Mouse (Mus musculus): ENCODE measurements around the gene Pfn1.

DNA sequence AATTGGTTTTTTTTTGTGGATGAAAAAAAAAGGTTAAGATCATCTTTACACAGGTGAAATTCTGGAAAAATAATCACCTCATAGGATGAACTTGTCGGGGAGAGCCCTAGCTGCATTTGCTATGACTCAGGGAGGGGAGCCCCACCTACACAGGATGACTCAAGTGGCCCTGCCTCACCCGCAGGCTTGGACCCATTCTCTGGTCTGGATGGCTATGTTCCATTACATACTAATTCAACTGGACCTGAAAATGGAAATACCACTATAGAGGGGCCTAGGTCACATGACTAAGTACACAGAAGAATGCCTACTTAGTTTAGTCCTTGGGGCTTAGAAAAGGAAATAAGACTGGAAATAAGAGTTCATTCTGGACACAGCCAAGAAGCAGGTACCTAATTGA is 3.1 kb downstream of the Pfn1 start:
- no peak for TF ChIP-seq POLR2A (IDR thresholded peaks at IDR 0.05; ENCODE audit: extremely low read depth, insufficient read depth, low read length)
- no peak for TF ChIP-seq CTCF (IDR thresholded peaks at IDR 0.05; ENCODE audit: low read depth, low read length)

Measured in liver, adult 2 months (tissue).